Mouse (Mus musculus): ENCODE measurements at regions not wholly inside any gene's neighbourhood (a gene's known extent, or its start where the extent isn't known, plus 50 kb on each side); places are given as distances from the start of the nearest gene placed in this dataset.

- no peak for TF ChIP-seq POLR2A (IDR thresholded peaks at IDR 0.05; ENCODE audit: borderline replicate concordance, low read depth, low read length)
- no peak for TF ChIP-seq CTCF (IDR thresholded peaks at IDR 0.05; ENCODE audit: low read depth, low read length)
These were observed 293.6 kb downstream of the 3100002H09Rik start for GRCm38 (mm10) chr4:124317042-124317441.
